Mouse (Mus musculus): ENCODE results near the gene Pwp2. TPM values are rescaled to one million over a fixed set of nuclear protein-coding genes. Genes with fewer than 3 reads are reported as not detected.
"Not testable (repeated sequence)": the region's sequence is repeated elsewhere in the genome, so short reads cannot be mapped to it uniquely, and the experiment has no call there.

Pwp2 gene
- polyA plus RNA-seq, 1 experiment from 2014 or later = 9.5 TPM

GRCm38 (mm10) chr10:78221315-78221714 lies 36.4 kb upstream of the Pwp2 start:
- peaks cover 11% of the 10 kb centered on the region for H3K36me3 ChIP-seq (ENCODE audit: control insufficient read depth, insufficient read depth, low read length)
- H3K9ac ChIP-seq (ENCODE audit: low read depth, low read length) = no peak overlapping the region
- WGBS (ENCODE audit: insufficient replicate concordance) = 84% methylated on average over 7 of the region's 7 CpGs
- H3K4me2 ChIP-seq = no peak overlapping the region
- no peaks in the 10 kb centered on the region for H3K9me3 ChIP-seq (replicated peaks; ENCODE audit: control insufficient read depth, low read length)
- ATAC-seq (replicated peaks; ENCODE audit: insufficient number of reproducible peaks, low FRiP score, low TSS enrichment) = no peak
- H3K4me1 ChIP-seq (ENCODE audit: control insufficient read depth, insufficient read depth, low read length) = no peaks in the 10 kb centered on the region
- no peak overlapping the region for H3K27ac ChIP-seq (ENCODE audit: low read depth, low read length)
- no peaks in the 10 kb centered on the region for H3K27me3 ChIP-seq (ENCODE audit: control insufficient read depth, insufficient read depth, low read length)
- no peak overlapping the region for H3K4me3 ChIP-seq (ENCODE audit: low read depth, low read length)

- ATAC-seq (replicated peaks; ENCODE audit: insufficient number of reproducible peaks, low FRiP score, low TSS enrichment) = no peak
- H3K9me3 ChIP-seq (replicated peaks; ENCODE audit: control insufficient read depth, low read length) = no peaks in the 10 kb centered on the region
- no peaks in the 10 kb centered on the region for H3K4me1 ChIP-seq (ENCODE audit: control insufficient read depth, insufficient read depth, low read length)
- H3K4me2 ChIP-seq = no peak overlapping the region
- peaks cover 16% of the 10 kb centered on the region for H3K36me3 ChIP-seq (ENCODE audit: control insufficient read depth, insufficient read depth, low read length)
- no peak overlapping the region for H3K4me3 ChIP-seq (ENCODE audit: low read depth, low read length)
- H3K27me3 ChIP-seq (ENCODE audit: control insufficient read depth, insufficient read depth, low read length) = no peaks in the 10 kb centered on the region
- H3K27ac ChIP-seq (ENCODE audit: low read depth, low read length) = no peak overlapping the region
- no peak overlapping the region for H3K9ac ChIP-seq (ENCODE audit: low read depth, low read length)
- 96% methylated on average over 1 of the region's 1 CpGs for WGBS (ENCODE audit: insufficient replicate concordance)
Measured at GRCm38 (mm10) chr10:78219528-78219927, 34.6 kb upstream of the Pwp2 start.

GRCm38 (mm10) chr10:78218576-78218975 lies 33.6 kb upstream of the Pwp2 start:
- H3K4me2 ChIP-seq = no peak overlapping the region
- peaks cover 22% of the 10 kb centered on the region for H3K36me3 ChIP-seq (ENCODE audit: control insufficient read depth, insufficient read depth, low read length)
- H3K9me3 ChIP-seq (replicated peaks; ENCODE audit: control insufficient read depth, low read length) = no peaks in the 10 kb centered on the region
- H3K27ac ChIP-seq (ENCODE audit: low read depth, low read length) = no peak overlapping the region
- no peaks in the 10 kb centered on the region for H3K27me3 ChIP-seq (ENCODE audit: control insufficient read depth, insufficient read depth, low read length)
- no peaks in the 10 kb centered on the region for H3K4me1 ChIP-seq (ENCODE audit: control insufficient read depth, insufficient read depth, low read length)
- no peak for ATAC-seq (replicated peaks; ENCODE audit: insufficient number of reproducible peaks, low FRiP score, low TSS enrichment)
- H3K4me3 ChIP-seq (ENCODE audit: low read depth, low read length) = no peak overlapping the region
- H3K9ac ChIP-seq (ENCODE audit: low read depth, low read length) = no peak overlapping the region
- WGBS (ENCODE audit: insufficient replicate concordance) = 90% methylated on average over 6 of the region's 6 CpGs

- 79% methylated on average over 6 of the region's 6 CpGs for WGBS (ENCODE audit: insufficient replicate concordance)
- no peak for ATAC-seq (replicated peaks; ENCODE audit: insufficient number of reproducible peaks, low FRiP score, low TSS enrichment)
- H3K36me3 ChIP-seq (ENCODE audit: control insufficient read depth, insufficient read depth, low read length) = peaks cover 27% of the 10 kb centered on the region
Measured at GRCm38 (mm10) chr10:78216376-78217083, 31.6 kb upstream of the Pwp2 start.

GRCm38 (mm10) chr10:78214371-78214770 lies 29.4 kb upstream of the Pwp2 start:
- WGBS (ENCODE audit: insufficient replicate concordance) = 89% methylated on average over 9 of the region's 9 CpGs
- Histone ChIP-seq H3K9me3 (replicated peaks; ENCODE audit: control insufficient read depth, low read length) (no peaks in the 10 kb centered on the region), H3K36me3 (ENCODE audit: control insufficient read depth, insufficient read depth, low read length) (peaks cover 28% of the 10 kb centered on the region), H3K9ac (ENCODE audit: low read depth, low read length) (no peak overlapping the region), H3K4me3 (ENCODE audit: low read depth, low read length) (no peak overlapping the region), H3K27me3 (ENCODE audit: control insufficient read depth, insufficient read depth, low read length) (no peaks in the 10 kb centered on the region), H3K4me2 (no peak overlapping the region), H3K4me1 (ENCODE audit: control insufficient read depth, insufficient read depth, low read length) (no peaks in the 10 kb centered on the region), H3K27ac (ENCODE audit: low read depth, low read length) (no peak overlapping the region)
- no peak for ATAC-seq (replicated peaks; ENCODE audit: insufficient number of reproducible peaks, low FRiP score, low TSS enrichment)

More at GRCm38 (mm10) chr10:78216376-78217083, 31.6 kb upstream of the Pwp2 start:
- H3K27me3 ChIP-seq (ENCODE audit: control insufficient read depth, insufficient read depth, low read length) = no peaks in the 10 kb centered on the region
- H3K4me3 ChIP-seq (ENCODE audit: low read depth, low read length) = no peak overlapping the region
- no peaks in the 10 kb centered on the region for H3K9me3 ChIP-seq (replicated peaks; ENCODE audit: control insufficient read depth, low read length)
- no peak overlapping the region for H3K27ac ChIP-seq (ENCODE audit: low read depth, low read length)
- H3K4me1 ChIP-seq (ENCODE audit: control insufficient read depth, insufficient read depth, low read length) = no peaks in the 10 kb centered on the region
- no peak overlapping the region for H3K9ac ChIP-seq (ENCODE audit: low read depth, low read length)
- H3K4me2 ChIP-seq = no peak overlapping the region

- 70% methylated on average over 6 of the region's 6 CpGs for WGBS (ENCODE audit: insufficient replicate concordance)
- H3K9me3 ChIP-seq (replicated peaks; ENCODE audit: control insufficient read depth, low read length) = no peaks in the 10 kb centered on the region
- ATAC-seq (replicated peaks; ENCODE audit: insufficient number of reproducible peaks, low FRiP score, low TSS enrichment) = no peak
Measured at GRCm38 (mm10) chr10:78211311-78211710, 26.4 kb upstream of the Pwp2 start.

GRCm38 (mm10) chr10:78201182-78201581 lies 16.2 kb upstream of the Pwp2 start:
- H3K9ac ChIP-seq (ENCODE audit: low read depth, low read length) = no peak overlapping the region
- no peak for ATAC-seq (replicated peaks; ENCODE audit: insufficient number of reproducible peaks, low FRiP score, low TSS enrichment)
- no peaks in the 10 kb centered on the region for H3K4me1 ChIP-seq (ENCODE audit: control insufficient read depth, insufficient read depth, low read length)
- 55% methylated on average over 4 of the region's 4 CpGs for WGBS (ENCODE audit: insufficient replicate concordance)
- no peak overlapping the region for H3K4me3 ChIP-seq (ENCODE audit: low read depth, low read length)
- peaks cover 33% of the 10 kb centered on the region for H3K36me3 ChIP-seq (ENCODE audit: control insufficient read depth, insufficient read depth, low read length)
- H3K4me2 ChIP-seq = no peak overlapping the region
- no peaks in the 10 kb centered on the region for H3K27me3 ChIP-seq (ENCODE audit: control insufficient read depth, insufficient read depth, low read length)
- H3K27ac ChIP-seq (ENCODE audit: low read depth, low read length) = no peak overlapping the region
- no peaks in the 10 kb centered on the region for H3K9me3 ChIP-seq (replicated peaks; ENCODE audit: control insufficient read depth, low read length)

More at GRCm38 (mm10) chr10:78211311-78211710, 26.4 kb upstream of the Pwp2 start:
- H3K4me1 ChIP-seq (ENCODE audit: control insufficient read depth, insufficient read depth, low read length) = no peaks in the 10 kb centered on the region
- no peak overlapping the region for H3K4me2 ChIP-seq
- no peak overlapping the region for H3K4me3 ChIP-seq (ENCODE audit: low read depth, low read length)
- peaks cover 23% of the 10 kb centered on the region for H3K36me3 ChIP-seq (ENCODE audit: control insufficient read depth, insufficient read depth, low read length)
- no peaks in the 10 kb centered on the region for H3K27me3 ChIP-seq (ENCODE audit: control insufficient read depth, insufficient read depth, low read length)
- H3K27ac ChIP-seq (ENCODE audit: low read depth, low read length) = no peak overlapping the region
- no peak overlapping the region for H3K9ac ChIP-seq (ENCODE audit: low read depth, low read length)

- ATAC-seq (replicated peaks; ENCODE audit: insufficient number of reproducible peaks, low FRiP score, low TSS enrichment) = no peak
- H3K4me1 ChIP-seq (ENCODE audit: control insufficient read depth, insufficient read depth, low read length) = no peaks in the 10 kb centered on the region
- no peak overlapping the region for H3K4me3 ChIP-seq (ENCODE audit: low read depth, low read length)
- no peak overlapping the region for H3K9ac ChIP-seq (ENCODE audit: low read depth, low read length)
- no peak overlapping the region for H3K4me2 ChIP-seq
- H3K27me3 ChIP-seq (ENCODE audit: control insufficient read depth, insufficient read depth, low read length) = no peaks in the 10 kb centered on the region
- WGBS (ENCODE audit: insufficient replicate concordance) = 76% methylated on average over 5 of the region's 5 CpGs
- no peaks in the 10 kb centered on the region for H3K9me3 ChIP-seq (replicated peaks; ENCODE audit: control insufficient read depth, low read length)
- no peak overlapping the region for H3K27ac ChIP-seq (ENCODE audit: low read depth, low read length)
- H3K36me3 ChIP-seq (ENCODE audit: control insufficient read depth, insufficient read depth, low read length) = peaks cover 41% of the 10 kb centered on the region
Measured at GRCm38 (mm10) chr10:78192933-78193332, 8.0 kb upstream of the Pwp2 start.

- peaks cover 19% of the 10 kb centered on the region for H3K36me3 ChIP-seq (ENCODE audit: control insufficient read depth, insufficient read depth, low read length)
- not testable (repeated sequence) for H3K9me3 ChIP-seq (replicated peaks; ENCODE audit: control insufficient read depth, low read length); H3K4me3 ChIP-seq (ENCODE audit: low read depth, low read length); H3K4me2 ChIP-seq; ATAC-seq (replicated peaks; ENCODE audit: insufficient number of reproducible peaks, low FRiP score, low TSS enrichment); H3K4me1 ChIP-seq (ENCODE audit: control insufficient read depth, insufficient read depth, low read length); H3K27ac ChIP-seq (ENCODE audit: low read depth, low read length); H3K9ac ChIP-seq (ENCODE audit: low read depth, low read length); H3K27me3 ChIP-seq (ENCODE audit: control insufficient read depth, insufficient read depth, low read length)
- 84% methylated on average over 4 of the region's 4 CpGs for WGBS (ENCODE audit: insufficient replicate concordance)
Measured at GRCm38 (mm10) chr10:78186076-78186475, 1.1 kb upstream of the Pwp2 start.
